Mouse (Mus musculus) C2C12 (cell line): ENCODE results near the gene Tmcc3. TPM values are rescaled to one million over a fixed set of nuclear protein-coding genes. Genes with fewer than 3 reads are reported as not detected.
"Not testable (repeated sequence)": the region's sequence is repeated elsewhere in the genome, so short reads cannot be mapped to it uniquely, and the experiment has no call there.

Experiments used
- H3K27me3 ChIP-seq: one replicate; pipeline ENCODE4 v1.6.1; 2011; ENCODE audit not compliant: control insufficient read depth, insufficient read depth, insufficient read length
- H3K36me3 ChIP-seq: one replicate; pipeline ENCODE4 v1.6.1; 2011; ENCODE audit not compliant: control insufficient read depth, insufficient read depth
- H3K4me3 ChIP-seq: one replicate; pipeline ENCODE4 v1.5.1; 2011; ENCODE audit warnings: mild to moderate bottlenecking, control low read depth; ENCODE audit not compliant: poor library complexity, insufficient read depth, severe bottlenecking
- H3K79me2 ChIP-seq: one replicate; pipeline ENCODE4 v1.6.1; 2011; ENCODE audit not compliant: control insufficient read depth, insufficient read depth
- H3K79me3 ChIP-seq: one replicate; pipeline ENCODE4 v1.6.1; 2011; ENCODE audit warnings: low read depth, control low read depth
- H3ac ChIP-seq: one replicate; pipeline ENCODE3; 2011; ENCODE audit warnings: low read depth; ENCODE audit not compliant: control insufficient read depth, insufficient read length
- CEBPB ChIP-seq: IDR thresholded peaks from one replicate; pipeline ENCODE4 v1.6.1; 2011; ENCODE audit warnings: low read depth, mild to moderate bottlenecking, control low read depth, moderate library complexity
- CTCF ChIP-seq: IDR thresholded peaks from one replicate; pipeline ENCODE4 v1.5.1; 2011; ENCODE audit not compliant: control insufficient read depth, insufficient read depth, insufficient read length
- FOSL1 ChIP-seq: IDR thresholded peaks from one replicate; pipeline ENCODE4 v1.8.0; 2011; ENCODE audit warnings: mild to moderate bottlenecking, low read length; ENCODE audit not compliant: poor library complexity, insufficient read depth, severe bottlenecking
- MAX ChIP-seq: IDR thresholded peaks from one replicate; pipeline ENCODE4 v1.6.1; 2011; ENCODE audit warnings: mild to moderate bottlenecking, control low read depth
- MYOD1 ChIP-seq: IDR thresholded peaks from one replicate; pipeline ENCODE4 v1.6.1; 2011; ENCODE audit warnings: low read depth; ENCODE audit not compliant: control insufficient read depth, insufficient read length
- MYOG ChIP-seq: IDR thresholded peaks from one replicate; pipeline ENCODE4 v1.6.1; 2011; ENCODE audit not compliant: control insufficient read depth, insufficient read length; ENCODE audit errors: extremely low read depth
- USF1 ChIP-seq: IDR thresholded peaks from one replicate; pipeline ENCODE4 v1.6.1; 2011; ENCODE audit warnings: low read depth, mild to moderate bottlenecking, control low read depth, moderate library complexity
- polyA plus RNA-seq: library from polyadenylated mRNA; unstranded; fragments of >200 nt; fragmentation: generic; extraction: Trizol; gene quantifications from one replicate; pipeline ENCODE4 v1.2.1, GENCODE M21; 2012; ENCODE audit warnings: missing spikeins

The Tmcc3 gene
- polyA plus RNA-seq, 1 experiment = 3.5 TPM

DNA sequence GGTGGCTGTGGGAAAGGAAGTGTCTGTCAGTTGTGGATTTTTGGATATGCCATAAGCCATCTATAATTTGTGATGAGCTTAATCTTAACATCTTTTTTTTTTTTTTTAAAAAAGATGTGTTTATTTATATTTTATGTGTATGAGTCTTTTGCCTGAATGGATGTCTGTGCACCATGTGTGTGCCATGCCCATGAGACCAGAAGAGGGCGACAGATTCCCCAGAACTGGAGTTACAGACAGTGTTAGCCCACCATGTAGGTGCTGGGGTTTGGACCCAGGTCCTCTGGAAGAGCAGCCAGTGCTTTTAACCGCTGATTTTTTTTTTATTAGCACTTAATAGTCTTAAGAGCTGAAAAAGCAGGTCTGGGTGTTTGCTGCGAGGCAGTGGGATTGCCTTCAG is 269.6 kb downstream of the Tmcc3 start:
- TF ChIP-seq MYOG (no peak), CEBPB (no peak), USF1 (no peak), MYOD1 (no peak), CTCF (no peak), MAX (no peak), FOSL1 (no peak)
- H3K4me3 ChIP-seq = no peak overlapping the region
- no peak overlapping the region for H3ac ChIP-seq
- peaks cover under 1% of the 10 kb centered on the region for H3K79me3 ChIP-seq
- H3K36me3 ChIP-seq = peaks cover 32% of the 10 kb centered on the region
- no peaks in the 10 kb centered on the region for H3K27me3 ChIP-seq
- peaks cover 19% of the 10 kb centered on the region for H3K79me2 ChIP-seq

DNA sequence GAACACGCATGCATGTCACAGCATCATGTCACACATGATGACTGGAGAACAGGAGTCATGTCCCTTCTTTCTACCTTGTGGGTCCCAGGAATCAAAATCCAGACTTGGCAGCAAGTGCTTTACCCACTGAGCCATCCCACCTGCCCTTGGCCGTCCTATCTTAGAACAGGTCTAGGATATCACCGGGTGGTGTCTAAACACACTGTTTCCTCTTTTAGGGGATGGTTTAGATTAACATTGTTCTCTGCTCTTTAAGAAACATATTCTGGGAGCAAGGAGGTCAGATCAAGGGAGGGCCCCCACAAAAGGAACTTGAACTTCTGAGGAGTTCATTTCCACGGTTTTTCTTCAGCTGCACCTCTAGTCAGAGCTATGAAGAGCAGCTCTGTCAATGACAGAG is 272.0 kb downstream of the Tmcc3 start:
- no peak for TF ChIP-seq MYOG
- no peak for TF ChIP-seq USF1
- no peak for TF ChIP-seq CTCF
- no peak for TF ChIP-seq MAX
- TF ChIP-seq CEBPB = no peak
- TF ChIP-seq MYOD1 = no peak
- no peak for TF ChIP-seq FOSL1
- no peaks in the 10 kb centered on the region for H3K27me3 ChIP-seq
- H3K79me2 ChIP-seq = no peaks in the 10 kb centered on the region
- no peaks in the 10 kb centered on the region for H3K79me3 ChIP-seq
- no peak overlapping the region for H3K4me3 ChIP-seq
- peaks cover 45% of the 10 kb centered on the region for H3K36me3 ChIP-seq
- no peak overlapping the region for H3ac ChIP-seq

DNA sequence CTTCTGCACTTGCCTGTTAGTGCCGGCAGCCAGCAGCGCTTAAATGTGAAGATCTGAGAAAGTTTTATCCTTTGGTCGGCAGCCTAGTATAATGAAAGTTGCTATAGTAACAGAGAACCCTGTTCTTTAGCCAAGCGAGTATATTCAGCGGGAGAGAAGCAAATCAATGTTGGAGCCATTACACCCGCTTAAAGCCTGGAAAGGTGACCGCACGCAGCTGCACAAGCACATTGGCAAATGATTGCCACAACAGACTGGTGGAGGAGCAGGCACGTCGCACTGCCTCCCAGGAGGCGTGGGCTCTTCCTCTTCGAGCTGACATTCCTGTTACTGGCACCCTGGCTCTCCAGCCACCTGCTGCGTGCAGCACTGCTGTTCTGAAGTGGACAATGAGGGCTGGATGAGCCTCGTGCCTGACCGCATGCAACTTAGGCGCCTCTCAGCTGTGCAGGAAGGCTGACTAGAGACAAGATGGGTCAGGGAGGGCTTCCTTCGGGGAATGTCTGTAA is 273.2 kb downstream of the Tmcc3 start:
- TF ChIP-seq CTCF = no peak
- TF ChIP-seq FOSL1 = no peak
- no peak for TF ChIP-seq USF1
- Histone ChIP-seq H3K27me3 (no peaks in the 10 kb centered on the region), H3ac (no peak overlapping the region), H3K4me3 (no peak overlapping the region), H3K36me3 (peaks cover 41% of the 10 kb centered on the region), H3K79me3 (no peaks in the 10 kb centered on the region), H3K79me2 (no peaks in the 10 kb centered on the region)

DNA sequence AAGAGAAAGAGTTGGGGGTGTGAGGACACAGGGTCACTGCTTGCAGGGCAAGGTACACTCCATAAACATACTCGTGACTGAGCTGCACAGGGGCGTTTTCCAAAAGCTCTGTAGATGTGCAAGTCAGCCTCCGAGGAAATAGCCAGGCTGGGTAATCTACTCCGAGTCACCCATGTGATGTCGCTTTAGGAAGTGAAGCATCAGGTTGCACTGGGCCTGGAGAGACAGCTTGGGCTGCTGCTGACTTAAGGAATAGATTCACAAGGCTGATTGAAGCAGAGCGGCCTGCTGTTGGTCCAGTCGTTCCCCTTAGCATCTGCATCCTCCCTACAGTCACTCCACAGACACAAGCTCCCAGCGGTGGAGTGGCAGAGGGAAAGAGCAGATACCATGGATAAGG is 274.1 kb downstream of the Tmcc3 start:
- peaks cover 37% of the 10 kb centered on the region for H3K36me3 ChIP-seq
- H3K79me3 ChIP-seq = no peaks in the 10 kb centered on the region
- no peak overlapping the region for H3ac ChIP-seq
- no peaks in the 10 kb centered on the region for H3K27me3 ChIP-seq
- no peak for TF ChIP-seq USF1
- TF ChIP-seq MYOD1 = no peak
- no peak for TF ChIP-seq CEBPB
- no peak for TF ChIP-seq MYOG
- no peak for TF ChIP-seq CTCF
- TF ChIP-seq FOSL1 = no peak
- TF ChIP-seq MAX = no peak
- H3K79me2 ChIP-seq = no peaks in the 10 kb centered on the region
- H3K4me3 ChIP-seq = no peak overlapping the region

DNA sequence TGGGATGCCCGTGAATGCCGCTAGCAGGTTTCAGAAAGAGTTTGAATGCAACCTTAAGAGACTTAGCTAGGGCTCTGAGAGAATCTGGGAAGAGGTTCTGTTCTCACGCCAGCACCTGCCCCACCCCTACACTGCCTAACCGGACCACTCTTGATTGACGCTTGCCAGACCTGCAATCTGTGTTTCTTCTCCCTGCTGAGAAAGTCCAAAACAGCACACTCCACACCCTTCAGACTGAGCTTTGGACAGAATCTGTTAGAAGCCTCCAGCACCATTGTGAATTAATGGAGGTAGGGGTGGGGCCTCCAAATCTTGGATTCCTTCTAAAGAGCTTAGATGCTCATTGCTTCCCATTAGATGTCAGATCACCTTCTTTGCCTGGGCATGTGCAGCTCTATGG is 277.2 kb downstream of the Tmcc3 start:
- Histone ChIP-seq H3K36me3 (peaks cover 29% of the 10 kb centered on the region), H3K27me3 (no peaks in the 10 kb centered on the region), H3K4me3 (no peak overlapping the region), H3ac (no peak overlapping the region), H3K79me3 (no peaks in the 10 kb centered on the region), H3K79me2 (no peaks in the 10 kb centered on the region)
- TF ChIP-seq MAX (no peak), MYOG (no peak), USF1 (no peak), FOSL1 (no peak), CEBPB (no peak)

DNA sequence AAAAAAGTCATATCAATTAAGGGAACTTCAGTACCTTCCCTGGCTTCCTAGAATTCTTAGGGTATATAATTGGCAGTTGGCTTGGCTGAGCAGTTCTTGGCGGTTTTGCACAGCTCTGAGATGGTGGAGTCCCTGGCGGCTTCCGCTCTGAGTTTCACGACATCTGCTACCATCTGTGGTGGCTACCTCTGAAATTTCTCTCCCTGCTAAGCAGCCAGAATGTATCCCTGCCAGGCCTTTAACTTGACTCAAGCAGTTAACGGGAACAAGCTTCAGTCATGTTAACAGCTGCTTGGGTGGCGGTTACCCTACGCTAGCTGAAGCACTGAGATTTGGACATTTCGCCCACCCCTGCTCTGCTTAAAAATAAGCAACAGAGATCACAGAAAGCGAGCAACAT is 284.0 kb downstream of the Tmcc3 start:
- no peaks in the 10 kb centered on the region for H3K36me3 ChIP-seq
- TF ChIP-seq MYOD1 (no peak), CEBPB (no peak), CTCF (no peak), FOSL1 (no peak), USF1 (no peak), MYOG (no peak), MAX (no peak)
- H3K27me3 ChIP-seq = no peaks in the 10 kb centered on the region
- no peak overlapping the region for H3ac ChIP-seq
- no peak overlapping the region for H3K4me3 ChIP-seq
- no peaks in the 10 kb centered on the region for H3K79me2 ChIP-seq
- H3K79me3 ChIP-seq = no peaks in the 10 kb centered on the region

DNA sequence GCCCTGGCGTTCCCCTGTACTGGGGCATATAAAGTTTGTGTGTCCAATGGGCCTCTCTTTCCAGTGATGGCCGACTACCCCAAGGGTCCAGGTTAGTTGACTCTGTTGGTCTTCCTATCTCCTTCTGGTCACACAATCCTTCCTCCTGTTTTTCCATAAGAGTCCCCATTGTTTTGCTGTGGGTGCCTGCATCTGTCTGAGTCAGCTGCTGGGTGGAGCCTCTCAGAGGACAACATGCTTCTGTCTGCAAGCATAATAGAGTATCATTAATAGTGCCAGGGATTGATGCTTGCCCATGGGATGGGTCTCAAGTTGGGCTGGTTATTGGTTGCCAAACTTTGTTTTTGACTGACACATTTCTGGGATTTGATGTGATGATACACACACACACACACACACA is 288.1 kb downstream of the Tmcc3 start:
- not testable (repeated sequence) for H3K27me3 ChIP-seq, H3K4me3 ChIP-seq, H3K79me2 ChIP-seq, H3ac ChIP-seq, H3K79me3 ChIP-seq, H3K36me3 ChIP-seq
